Mouse (Mus musculus): ENCODE measurements around the gene Arf5.

GRCm38 (mm10) chr6:28423767-28424695 is 671 bp downstream of the Arf5 start:
- peak; percentile 96 for TF ChIP-seq GATA1 (IDR thresholded peaks at IDR 0.05; ENCODE audit: low read length)
- TF ChIP-seq TAL1 (IDR thresholded peaks at IDR 0.05; ENCODE audit: low read length): peak; percentile 89
